Mouse (Mus musculus): Measurements from ENCODE around the gene Traf3. TPM values are rescaled to one million over a fixed set of nuclear protein-coding genes. Genes with fewer than 3 reads are reported as not detected.

The Traf3 gene
- polyA plus RNA-seq, 1 experiment = 13.1 TPM

DNA sequence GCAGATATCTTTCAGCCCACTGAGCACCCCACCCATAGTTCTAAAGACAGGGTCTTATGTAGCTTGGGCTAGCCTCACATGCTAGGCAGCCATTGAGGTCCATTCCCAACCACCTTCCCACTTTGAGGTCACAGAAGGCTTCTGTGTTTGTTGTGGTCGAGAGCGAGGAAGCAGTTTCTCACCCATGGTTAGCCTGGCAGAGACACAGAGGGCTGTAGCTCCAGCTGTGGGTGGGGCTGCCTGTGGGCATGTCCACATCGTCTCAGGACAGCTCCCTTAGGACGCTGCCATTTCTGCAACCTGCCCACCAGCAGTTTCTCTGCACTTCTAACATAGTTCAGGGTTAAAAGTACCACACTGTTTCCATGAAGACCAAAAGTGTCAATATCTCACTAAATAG lies 61.2 kb downstream of the Traf3 start:
- Histone ChIP-seq H3K9me3 (replicated peaks; ENCODE audit: control insufficient read depth, insufficient read depth, low read length, poor library complexity, severe bottlenecking) (no peaks in the 10 kb centered on the region), H3K9ac (ENCODE audit: low read depth, poor library complexity, severe bottlenecking) (no peak overlapping the region), H3K4me3 (ENCODE audit: low read depth, low read length) (no peak overlapping the region), H3K27me3 (ENCODE audit: control insufficient read depth, insufficient read depth, low read length, poor library complexity, severe bottlenecking) (no peaks in the 10 kb centered on the region), H3K36me3 (ENCODE audit: control insufficient read depth, insufficient read depth, low read length, poor library complexity, severe bottlenecking) (no peaks in the 10 kb centered on the region), H3K27ac (ENCODE audit: insufficient read depth, low read length) (no peak overlapping the region), H3K4me1 (ENCODE audit: control insufficient read depth, insufficient read depth, low read length) (no peaks in the 10 kb centered on the region)
- TF ChIP-seq EP300 (IDR thresholded peaks at IDR 0.05; ENCODE audit: insufficient read depth, low read depth, low read length) (no peak), POLR2A (IDR thresholded peaks at IDR 0.05; ENCODE audit: insufficient read depth, low read length) (no peak), CTCF (IDR thresholded peaks at IDR 0.05; ENCODE audit: low read depth, low read length) (no peak)

DNA sequence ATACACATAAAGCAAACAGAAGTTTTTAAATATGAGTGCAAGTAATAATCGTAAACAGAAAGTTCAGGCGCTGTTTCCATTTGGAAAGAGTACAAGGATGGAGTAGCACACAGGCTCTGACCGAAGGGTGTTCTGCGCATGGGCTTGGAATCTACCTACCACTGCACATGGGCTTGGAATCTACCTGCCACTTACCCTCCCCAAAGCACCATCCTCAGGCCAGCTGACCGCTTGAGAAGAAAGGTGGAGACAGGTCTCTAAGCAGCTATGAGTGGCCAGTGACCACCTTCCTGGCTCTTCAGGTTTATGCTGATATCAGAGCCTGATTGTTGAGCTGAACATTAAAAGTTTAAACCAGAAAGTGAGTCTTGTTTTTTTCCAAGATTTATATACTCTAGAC lies 62.3 kb downstream of the Traf3 start:
- Histone ChIP-seq H3K36me3 (ENCODE audit: control insufficient read depth, insufficient read depth, low read length, poor library complexity, severe bottlenecking) (no peaks in the 10 kb centered on the region), H3K27ac (ENCODE audit: insufficient read depth, low read length) (no peak overlapping the region), H3K4me3 (ENCODE audit: low read depth, low read length) (no peak overlapping the region), H3K27me3 (ENCODE audit: control insufficient read depth, insufficient read depth, low read length, poor library complexity, severe bottlenecking) (no peaks in the 10 kb centered on the region), H3K9ac (ENCODE audit: low read depth, poor library complexity, severe bottlenecking) (no peak overlapping the region), H3K9me3 (replicated peaks; ENCODE audit: control insufficient read depth, insufficient read depth, low read length, poor library complexity, severe bottlenecking) (no peaks in the 10 kb centered on the region), H3K4me1 (ENCODE audit: control insufficient read depth, insufficient read depth, low read length) (no peaks in the 10 kb centered on the region)
- TF ChIP-seq POLR2A (IDR thresholded peaks at IDR 0.05; ENCODE audit: insufficient read depth, low read length) = no peak
- no peak for TF ChIP-seq EP300 (IDR thresholded peaks at IDR 0.05; ENCODE audit: insufficient read depth, low read depth, low read length)
- TF ChIP-seq CTCF (IDR thresholded peaks at IDR 0.05; ENCODE audit: low read depth, low read length) = no peak

DNA sequence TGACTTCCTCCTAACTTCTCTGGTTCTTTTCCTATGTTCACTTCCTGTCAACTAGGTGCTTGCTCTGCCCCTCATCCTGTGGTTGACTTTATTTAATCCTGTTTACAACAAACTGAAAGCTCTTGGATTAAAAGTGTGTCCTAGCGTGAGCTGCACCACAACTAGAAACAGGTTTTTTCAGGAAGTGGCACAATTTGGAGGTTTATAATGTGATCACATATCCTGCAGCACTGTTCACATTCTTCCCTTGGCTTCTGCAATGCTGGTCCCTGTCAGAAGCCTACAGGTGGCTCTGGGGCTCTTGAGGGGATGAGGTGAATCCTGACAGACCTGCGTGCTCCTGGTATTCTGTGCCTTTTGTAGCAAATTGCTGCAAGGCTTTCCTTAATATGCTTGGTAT lies 64.6 kb downstream of the Traf3 start:
- Histone ChIP-seq H3K4me3 (ENCODE audit: low read depth, low read length) (no peak overlapping the region), H3K9me3 (replicated peaks; ENCODE audit: control insufficient read depth, insufficient read depth, low read length, poor library complexity, severe bottlenecking) (no peaks in the 10 kb centered on the region), H3K27ac (ENCODE audit: insufficient read depth, low read length) (no peak overlapping the region), H3K9ac (ENCODE audit: low read depth, poor library complexity, severe bottlenecking) (no peak overlapping the region), H3K36me3 (ENCODE audit: control insufficient read depth, insufficient read depth, low read length, poor library complexity, severe bottlenecking) (no peaks in the 10 kb centered on the region), H3K4me1 (ENCODE audit: control insufficient read depth, insufficient read depth, low read length) (no peaks in the 10 kb centered on the region), H3K27me3 (ENCODE audit: control insufficient read depth, insufficient read depth, low read length, poor library complexity, severe bottlenecking) (no peaks in the 10 kb centered on the region)
- TF ChIP-seq EP300 (IDR thresholded peaks at IDR 0.05; ENCODE audit: insufficient read depth, low read depth, low read length) = no peak
- no peak for TF ChIP-seq POLR2A (IDR thresholded peaks at IDR 0.05; ENCODE audit: insufficient read depth, low read length)
- TF ChIP-seq CTCF (IDR thresholded peaks at IDR 0.05; ENCODE audit: low read depth, low read length) = no peak

DNA sequence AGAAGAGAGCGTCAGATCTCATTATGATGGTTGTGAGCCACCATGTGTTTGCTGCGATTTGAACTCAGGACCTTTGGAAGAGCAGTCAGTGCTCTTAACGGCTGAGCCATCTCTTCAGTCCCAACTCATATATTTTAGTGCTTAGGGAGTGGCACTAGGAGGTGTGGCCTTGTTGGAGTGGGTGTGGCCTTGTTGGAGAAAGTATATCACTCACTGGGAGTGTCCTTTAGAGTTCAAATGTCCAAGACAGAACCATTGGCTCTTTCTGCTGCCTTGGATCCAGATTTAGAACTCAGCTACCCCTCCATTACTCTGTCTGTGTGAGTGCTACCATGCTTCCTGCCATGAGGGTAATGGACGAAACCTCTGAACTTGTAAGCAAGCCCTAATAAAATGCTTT lies 67.6 kb downstream of the Traf3 start:
- Histone ChIP-seq H3K4me1 (ENCODE audit: control insufficient read depth, insufficient read depth, low read length) (no peaks in the 10 kb centered on the region), H3K36me3 (ENCODE audit: control insufficient read depth, insufficient read depth, low read length, poor library complexity, severe bottlenecking) (no peaks in the 10 kb centered on the region), H3K4me3 (ENCODE audit: low read depth, low read length) (no peak overlapping the region), H3K27me3 (ENCODE audit: control insufficient read depth, insufficient read depth, low read length, poor library complexity, severe bottlenecking) (no peaks in the 10 kb centered on the region), H3K9me3 (replicated peaks; ENCODE audit: control insufficient read depth, insufficient read depth, low read length, poor library complexity, severe bottlenecking) (no peaks in the 10 kb centered on the region), H3K27ac (ENCODE audit: insufficient read depth, low read length) (no peak overlapping the region), H3K9ac (ENCODE audit: low read depth, poor library complexity, severe bottlenecking) (no peak overlapping the region)
- TF ChIP-seq CTCF (IDR thresholded peaks at IDR 0.05; ENCODE audit: low read depth, low read length) = no peak
- TF ChIP-seq EP300 (IDR thresholded peaks at IDR 0.05; ENCODE audit: insufficient read depth, low read depth, low read length) = no peak
- TF ChIP-seq POLR2A (IDR thresholded peaks at IDR 0.05; ENCODE audit: insufficient read depth, low read length) = no peak

GRCm38 (mm10) chr12:111234383-111234782 lies 68.2 kb downstream of the Traf3 start:
- no peaks in the 10 kb centered on the region for H3K36me3 ChIP-seq (ENCODE audit: control insufficient read depth, insufficient read depth, low read length, poor library complexity, severe bottlenecking)
- no peaks in the 10 kb centered on the region for H3K27me3 ChIP-seq (ENCODE audit: control insufficient read depth, insufficient read depth, low read length, poor library complexity, severe bottlenecking)
- no peak overlapping the region for H3K27ac ChIP-seq (ENCODE audit: insufficient read depth, low read length)
- TF ChIP-seq CTCF (IDR thresholded peaks at IDR 0.05; ENCODE audit: low read depth, low read length) (no peak), EP300 (IDR thresholded peaks at IDR 0.05; ENCODE audit: insufficient read depth, low read depth, low read length) (no peak), POLR2A (IDR thresholded peaks at IDR 0.05; ENCODE audit: insufficient read depth, low read length) (no peak)
- H3K4me3 ChIP-seq (ENCODE audit: low read depth, low read length) = no peak overlapping the region
- no peak overlapping the region for H3K9ac ChIP-seq (ENCODE audit: low read depth, poor library complexity, severe bottlenecking)
- no peaks in the 10 kb centered on the region for H3K4me1 ChIP-seq (ENCODE audit: control insufficient read depth, insufficient read depth, low read length)
- H3K9me3 ChIP-seq (replicated peaks; ENCODE audit: control insufficient read depth, insufficient read depth, low read length, poor library complexity, severe bottlenecking) = no peaks in the 10 kb centered on the region

- Histone ChIP-seq H3K36me3 (ENCODE audit: control insufficient read depth, insufficient read depth, low read length, poor library complexity, severe bottlenecking) (no peaks in the 10 kb centered on the region), H3K9me3 (replicated peaks; ENCODE audit: control insufficient read depth, insufficient read depth, low read length, poor library complexity, severe bottlenecking) (no peaks in the 10 kb centered on the region), H3K9ac (ENCODE audit: low read depth, poor library complexity, severe bottlenecking) (no peak overlapping the region), H3K4me3 (ENCODE audit: low read depth, low read length) (no peak overlapping the region), H3K27ac (ENCODE audit: insufficient read depth, low read length) (peak overlapping the region; percentile 35; the same call in 1 of the 2 replicates), H3K27me3 (ENCODE audit: control insufficient read depth, insufficient read depth, low read length, poor library complexity, severe bottlenecking) (no peaks in the 10 kb centered on the region), H3K4me1 (ENCODE audit: control insufficient read depth, insufficient read depth, low read length) (no peaks in the 10 kb centered on the region)
- TF ChIP-seq POLR2A (IDR thresholded peaks at IDR 0.05; ENCODE audit: insufficient read depth, low read length) = no peak
- no peak for TF ChIP-seq CTCF (IDR thresholded peaks at IDR 0.05; ENCODE audit: low read depth, low read length)
- no peak for TF ChIP-seq EP300 (IDR thresholded peaks at IDR 0.05; ENCODE audit: insufficient read depth, low read depth, low read length)
These were observed 69.5 kb downstream of the Traf3 start for GRCm38 (mm10) chr12:111235631-111236030.
